Mouse (Mus musculus): ENCODE measurements at regions not wholly inside any gene's neighbourhood (a gene's known extent, or its start where the extent isn't known, plus 50 kb on each side); places are given as distances from the start of the nearest gene placed in this dataset.

DNA sequence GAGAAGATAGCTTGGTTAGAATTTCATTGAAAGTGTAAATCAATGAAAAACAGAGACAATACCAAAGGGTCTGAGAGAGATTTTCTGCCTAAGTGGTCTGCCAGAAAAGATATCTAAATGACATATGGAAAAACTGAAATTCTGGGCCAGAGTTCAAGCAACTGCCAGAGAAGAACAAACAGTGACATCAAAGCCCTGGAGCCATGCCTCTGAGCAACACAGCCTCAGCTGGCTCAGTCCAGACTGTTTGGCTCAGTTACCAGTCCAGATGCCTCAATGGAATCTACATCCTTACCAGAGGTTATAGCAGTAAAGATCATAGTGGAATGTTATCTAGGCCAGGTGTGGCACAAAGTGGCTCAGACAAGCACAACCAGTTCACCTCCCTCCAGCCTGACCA, 71.0 kb upstream of the Prl2c2 start:
- in situ Hi-C loops (cut with MboI, MseI) = loop anchor here (5.0 kb wide), 2 partner anchors 46 to 219 kb away; no protein-coding TSS in a partner anchor
